Mouse (Mus musculus) midbrain, embryonic 13.5 days (tissue): Measurements from ENCODE around the gene AW146154. TPM values are rescaled to one million over a fixed set of nuclear protein-coding genes. Genes with fewer than 3 reads are reported as not detected.

ENCODE experiments used
- polyA plus RNA-seq: library from polyadenylated mRNA; unstranded; fragments of >200 nt; fragmentation: Nextera tagmentation; extraction: Ambion mirVana; gene quantifications from 2 replicates; pipeline ENCODE4 v1.2.1, GENCODE M21; 2015

The AW146154 gene
- polyA plus RNA-seq, 1 experiment from 2014 or later = 4.3 TPM

Other genes with a start within 250 kb of the AW146154 start
- gene AI987944, start 106.5 kb downstream of the AW146154 start, polyA plus RNA-seq = 7.4 and 9.4 TPM in 2 replicates
- gene Vmn2r57, start 51.2 kb downstream of the AW146154 start, polyA plus RNA-seq = 0.19 and 0.34 TPM in 2 replicates
- gene Gm20449, start 473 bp downstream of the AW146154 start, polyA plus RNA-seq = 0.09 and 0.12 TPM in 2 replicates
- gene Gm6871, start 73.8 kb upstream of the AW146154 start, polyA plus RNA-seq = not detected in 2 replicates
- 16.5 and 17.2 TPM in 2 replicates for gene 2610021A01Rik, start 99.3 kb upstream of the AW146154 start, polyA plus RNA-seq
- 22.8 and 24.7 TPM in 2 replicates for gene Zfp788, start 133.3 kb upstream of the AW146154 start, polyA plus RNA-seq